Mouse (Mus musculus): Measurements from ENCODE around the gene Tmx4.
"Not testable (repeated sequence)": the region's sequence is repeated elsewhere in the genome, so short reads cannot be mapped to it uniquely, and the experiment has no call there.

Gene Tmx4

DNA sequence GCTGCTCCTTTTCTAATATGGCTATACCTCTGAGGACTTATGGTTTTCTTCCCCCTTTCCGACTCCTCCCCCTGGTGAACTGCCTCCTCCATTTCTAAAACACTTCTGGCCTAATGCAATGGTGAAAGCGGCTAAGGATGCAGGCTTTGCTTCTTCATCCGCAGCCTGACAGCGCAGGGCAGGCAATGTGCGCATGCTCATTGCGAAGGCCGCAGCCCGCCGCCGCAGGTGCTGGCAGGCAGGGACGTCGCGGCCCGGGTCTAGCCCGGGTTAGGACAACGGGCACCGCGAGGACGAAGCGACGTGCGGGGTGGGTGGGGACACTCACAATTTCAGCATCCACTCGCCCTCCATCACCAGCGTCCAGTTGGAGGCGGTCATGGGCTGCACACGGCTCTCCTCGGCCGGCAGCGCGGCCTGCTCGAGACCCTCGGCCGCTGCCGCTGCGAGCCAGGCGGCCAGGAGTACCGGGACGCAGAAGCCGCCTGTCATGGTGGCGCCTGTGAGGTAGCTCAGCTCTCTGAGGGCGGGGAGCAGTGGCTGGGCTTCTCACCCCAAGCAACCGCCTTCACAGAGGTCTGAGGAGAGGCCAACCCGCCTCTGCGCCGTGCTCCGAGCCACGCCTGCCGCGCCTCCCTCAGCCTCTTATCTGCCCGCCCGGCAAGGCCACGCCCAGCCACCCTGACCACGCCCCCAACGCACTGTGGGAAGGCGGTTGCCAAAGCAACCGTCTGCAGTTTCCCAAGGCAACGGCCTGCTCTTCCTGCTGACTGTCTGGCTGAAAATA lies at the start of gene Tmx4:
Gene Tmx4 (minus strand): TSS at position 632 of the 787 bp plus-strand sequence.
- DNase-seq (ENCODE audit: low spot score in 2 of 2) = peak; percentile 97 to 99

DNA sequence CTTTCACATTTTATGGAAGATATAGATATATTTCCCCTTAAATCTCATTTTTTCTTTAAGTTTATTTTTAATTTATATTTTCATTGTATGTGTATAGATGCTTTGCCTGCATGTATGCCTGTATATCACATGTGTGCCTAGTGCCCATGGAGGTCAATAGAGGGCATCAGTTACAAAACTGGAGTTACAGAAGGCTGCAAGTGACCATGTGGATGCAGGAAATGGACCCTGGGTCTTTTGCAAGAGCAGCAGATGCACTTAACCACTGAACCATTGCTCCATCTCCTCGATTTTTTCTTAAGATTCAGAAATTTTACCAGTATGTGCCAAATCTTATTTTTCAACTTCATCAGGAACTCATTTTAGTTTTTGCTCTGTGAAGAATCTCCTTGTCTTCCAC lies 48.2 kb upstream of the Tmx4 start:
- DNase-seq (ENCODE audit: low spot score in 2 of 2) = no peak

DNA sequence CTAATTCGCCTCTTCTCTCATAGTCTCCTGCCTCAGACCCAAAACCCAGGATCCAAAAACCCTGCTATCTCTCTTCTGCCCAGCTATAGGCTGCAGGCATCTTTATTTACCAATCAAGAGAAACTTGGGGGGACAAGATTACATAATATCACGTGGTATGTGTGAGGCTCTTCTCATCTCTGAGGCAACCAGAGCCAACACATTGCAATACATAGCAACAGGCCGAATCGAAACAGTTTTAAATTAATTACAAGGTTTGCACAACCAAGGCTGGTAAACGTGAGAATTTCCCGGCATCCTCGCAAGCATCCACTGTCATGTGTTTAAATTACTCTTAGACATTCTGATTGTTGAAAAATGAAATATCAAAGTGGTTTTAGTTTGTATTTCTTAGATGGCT lies 47.1 kb upstream of the Tmx4 start:
- no peak for DNase-seq (ENCODE audit: low spot score in 2 of 2)

DNA sequence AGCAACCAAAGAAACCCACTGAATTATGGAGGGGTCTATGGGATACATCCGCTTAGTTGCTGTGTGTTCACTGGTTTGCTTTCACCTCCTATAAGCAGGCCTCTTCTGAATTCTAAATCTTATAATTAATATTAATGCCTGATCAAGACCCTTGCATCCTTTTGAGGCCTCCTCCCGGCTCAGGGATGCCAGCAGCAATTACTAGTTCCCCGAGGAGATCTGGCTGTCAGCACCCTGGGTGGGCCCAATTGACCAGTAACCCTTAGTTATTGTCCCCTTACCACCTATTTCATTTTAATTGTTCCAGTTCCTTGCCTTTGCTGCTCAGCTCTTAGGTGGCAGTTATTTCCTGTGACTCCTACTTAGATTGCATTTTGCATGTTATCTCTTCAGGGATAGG lies 38.4 kb upstream of the Tmx4 start:
- DNase-seq (ENCODE audit: low spot score in 2 of 2) = no peak

DNA sequence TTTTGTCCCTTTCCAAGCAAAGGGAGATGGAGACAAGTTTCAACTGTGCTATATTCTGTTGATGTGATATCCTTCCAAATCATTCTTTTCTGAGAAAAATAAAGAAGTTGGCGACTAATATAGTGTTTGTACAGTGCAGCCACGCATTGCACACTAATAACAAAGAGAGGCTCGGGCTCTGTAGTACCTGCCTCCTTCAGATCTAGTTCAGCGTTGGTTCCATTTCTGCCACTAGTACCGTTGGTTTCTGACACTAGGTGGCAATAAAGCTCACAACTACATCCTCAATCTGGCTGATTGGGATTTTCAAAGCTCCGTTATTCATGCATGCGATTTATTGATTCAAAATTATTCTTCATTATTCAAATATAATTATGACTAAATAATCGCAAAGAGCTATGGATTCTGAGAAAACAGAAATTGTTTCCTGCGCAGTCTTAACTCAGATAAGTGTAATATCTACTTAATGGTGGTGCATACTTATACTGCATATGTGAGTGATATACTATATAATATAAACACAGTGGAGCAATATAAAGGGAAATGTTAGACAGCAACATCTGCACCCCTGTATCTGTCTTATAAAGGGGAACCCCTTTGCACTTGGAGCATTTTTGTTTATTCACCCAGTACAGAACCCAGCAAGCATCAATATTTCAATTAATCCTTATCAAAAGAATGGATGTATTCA lies 37.5 kb upstream of the Tmx4 start:
- peak; percentile 7 to 28 for DNase-seq (ENCODE audit: low spot score in 2 of 2)

DNA sequence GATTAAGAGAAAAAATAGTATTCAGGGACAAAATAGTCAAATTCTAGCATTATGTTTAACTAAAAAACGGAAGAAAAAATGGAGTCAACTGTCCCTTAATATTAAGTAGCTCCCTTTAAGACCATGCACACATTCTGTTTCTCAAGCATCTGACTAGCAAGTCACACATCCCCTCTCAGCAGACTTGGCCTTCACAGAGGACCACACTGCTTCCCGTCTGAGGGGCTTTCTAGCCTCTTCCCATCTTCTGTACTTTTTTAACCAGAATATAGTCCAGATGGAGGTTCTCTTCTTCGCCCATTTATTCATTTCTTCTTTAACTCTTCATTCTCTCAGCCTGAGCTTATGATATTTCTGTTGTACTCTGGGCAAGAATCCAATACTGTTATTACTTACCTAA lies 35.6 kb upstream of the Tmx4 start:
- DNase-seq (ENCODE audit: low spot score in 2 of 2) = no peak

DNA sequence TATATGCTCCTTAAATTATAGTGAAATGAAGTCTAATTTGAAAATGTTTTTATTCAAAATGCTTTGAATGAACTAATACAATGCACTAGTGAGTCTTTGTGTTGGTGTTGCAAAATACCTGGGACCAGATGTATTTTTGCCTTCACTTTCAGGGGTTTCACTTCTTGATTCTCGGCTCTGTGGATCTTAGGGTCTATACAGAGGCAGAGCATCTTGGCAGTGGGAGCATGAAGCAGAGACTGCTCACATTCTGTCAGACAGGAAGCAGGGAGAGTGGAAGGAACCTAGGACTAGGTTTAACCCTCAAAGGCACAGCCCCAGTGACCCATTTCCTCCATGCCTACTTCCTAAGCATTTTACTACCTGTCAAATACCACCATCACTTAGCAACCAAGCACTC lies 31.5 kb upstream of the Tmx4 start:
- DNase-seq (ENCODE audit: low spot score in 2 of 2) = no peak

DNA sequence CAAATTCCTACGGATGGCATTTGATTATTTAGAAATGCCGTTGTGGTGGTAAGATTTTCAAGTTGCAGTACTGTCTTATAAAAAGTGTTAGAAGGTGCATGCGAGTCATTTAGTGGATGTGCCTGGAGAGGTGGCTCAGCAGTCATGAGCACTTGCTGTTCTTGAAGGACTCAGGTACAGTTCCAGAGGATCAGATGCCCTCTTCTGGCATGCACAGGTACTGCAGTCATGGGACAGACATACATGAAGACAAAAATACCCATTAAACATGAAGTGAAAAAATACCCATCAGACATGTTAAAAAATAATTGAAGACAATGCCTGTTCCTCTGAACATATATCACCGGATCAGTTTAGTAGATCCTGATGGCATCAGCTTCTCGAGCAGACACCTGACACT lies 29.7 kb upstream of the Tmx4 start:
- DNase-seq (ENCODE audit: low spot score in 2 of 2) = peak; percentile 18 to 40

DNA sequence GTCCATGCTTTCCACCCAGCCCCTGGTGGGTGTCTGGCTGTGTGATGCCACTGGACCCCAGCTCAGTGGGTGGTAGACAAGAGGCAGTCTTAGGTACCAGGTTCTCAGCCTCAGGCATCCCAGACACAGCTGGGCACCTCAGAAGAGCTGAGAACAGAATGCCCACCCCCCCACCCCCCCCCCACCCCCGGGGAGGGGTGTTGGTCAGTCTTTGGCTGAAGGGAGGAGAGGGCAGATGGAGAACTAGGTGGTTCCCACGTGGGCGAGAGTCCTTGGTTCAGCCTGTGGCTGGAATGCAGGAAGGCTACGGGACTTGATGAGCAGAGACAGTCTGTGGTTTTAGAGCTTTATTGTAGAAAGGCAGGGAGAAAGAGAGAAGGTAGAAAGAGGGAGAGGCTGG lies 12.5 kb upstream of the Tmx4 start:
- no peak for DNase-seq (ENCODE audit: low spot score in 2 of 2)

DNA sequence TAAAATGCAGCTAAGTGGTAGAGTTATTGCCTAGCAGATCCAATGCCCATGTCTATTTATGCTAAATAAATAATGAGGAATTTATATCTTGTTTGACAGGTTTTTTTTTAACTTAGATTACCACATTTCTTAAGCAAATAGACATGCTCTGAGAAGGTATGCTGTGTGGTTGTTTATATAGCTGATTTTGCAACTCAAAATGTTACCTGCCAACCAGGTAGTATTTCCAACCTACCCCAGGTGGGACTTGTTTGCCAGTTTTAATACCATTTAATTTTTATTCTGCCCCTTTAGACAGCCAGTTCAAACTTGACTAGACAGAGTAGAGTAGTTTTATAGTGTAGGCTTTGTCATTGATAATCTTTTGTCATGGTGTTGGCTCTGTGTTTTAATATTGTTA lies 10.7 kb upstream of the Tmx4 start:
- no peak for DNase-seq (ENCODE audit: low spot score in 2 of 2)

DNA sequence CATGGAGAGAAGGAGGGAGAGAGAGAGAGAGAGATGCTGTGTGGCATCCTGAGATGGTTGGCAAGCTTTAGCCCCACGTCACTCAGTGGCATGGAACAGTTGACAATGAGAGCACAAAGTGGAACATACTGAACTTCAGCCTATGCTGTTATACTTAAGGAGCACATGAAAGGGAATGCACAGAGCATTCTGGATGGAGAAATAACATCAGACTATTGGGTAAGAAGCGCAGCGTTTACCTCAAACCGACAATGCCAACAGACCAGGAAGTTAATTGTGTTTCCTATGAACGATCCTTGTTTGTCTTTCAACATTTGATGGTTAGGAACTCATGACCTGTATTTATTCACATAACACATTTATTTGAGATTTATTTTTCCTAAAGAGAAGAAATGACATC lies 8.8 kb upstream of the Tmx4 start:
- no peak for DNase-seq (ENCODE audit: low spot score in 2 of 2)

DNA sequence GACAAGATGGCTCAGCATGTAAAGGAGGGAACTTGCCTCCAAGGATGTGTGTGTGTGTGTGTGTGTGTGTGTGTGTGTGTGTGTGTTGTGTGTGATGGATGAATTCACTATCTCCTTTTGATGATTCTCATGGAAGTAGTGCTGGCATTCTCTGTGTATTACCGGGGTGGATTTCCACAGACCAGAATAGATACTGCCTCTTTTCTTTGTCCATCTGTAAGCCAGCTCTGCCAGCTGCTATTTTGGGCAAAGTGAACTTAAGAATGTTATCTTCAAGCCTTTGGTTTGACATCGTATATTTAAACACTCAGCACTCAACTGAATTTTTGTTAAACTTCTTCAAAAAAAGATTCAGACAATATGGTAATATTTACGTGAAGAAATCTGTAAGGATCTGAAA lies 5.1 kb upstream of the Tmx4 start:
- no peak for DNase-seq (ENCODE audit: low spot score in 2 of 2)

DNA sequence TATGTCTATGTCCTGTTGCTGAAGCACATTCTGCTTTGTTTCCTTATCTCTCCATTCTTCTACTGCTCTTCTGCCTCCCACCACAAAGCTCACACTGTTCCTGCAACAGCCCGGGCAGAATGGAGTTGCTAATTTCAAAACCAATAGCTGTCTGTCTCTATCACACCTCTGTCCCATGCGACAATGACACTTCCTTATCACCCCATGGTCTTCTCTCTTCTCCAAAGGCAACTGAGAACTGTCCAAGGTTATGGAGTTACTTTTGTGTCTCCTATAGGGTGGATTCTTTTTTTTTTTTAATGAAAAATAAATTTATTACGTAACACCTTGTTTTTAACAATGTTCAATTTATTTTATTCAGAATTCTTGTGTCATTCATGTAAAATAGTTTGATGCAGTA lies 1.8 kb upstream of the Tmx4 start:
- DNase-seq (ENCODE audit: low spot score in 2 of 2) = no peak

DNA sequence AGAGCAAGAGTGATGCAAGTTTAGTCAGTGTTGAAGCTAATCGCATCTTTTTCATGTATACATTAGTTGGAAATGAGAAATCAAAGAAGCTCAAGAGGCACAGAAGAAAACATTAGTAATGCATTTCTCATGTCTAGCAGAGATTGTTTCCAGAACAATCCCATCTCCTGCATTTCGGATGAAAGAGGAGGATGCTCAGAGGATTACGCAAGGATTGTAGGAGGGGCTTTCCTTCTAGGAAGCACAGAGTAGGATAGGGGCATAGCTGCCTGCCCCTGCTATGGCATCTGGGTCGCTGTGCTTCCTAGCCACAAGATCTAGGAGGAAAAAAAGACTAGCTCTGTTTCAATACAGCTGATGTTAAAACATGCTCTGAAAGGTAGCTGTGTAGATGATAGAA lies 1.2 kb upstream of the Tmx4 start:
- DNase-seq (ENCODE audit: low spot score in 2 of 2) = no peak

DNA sequence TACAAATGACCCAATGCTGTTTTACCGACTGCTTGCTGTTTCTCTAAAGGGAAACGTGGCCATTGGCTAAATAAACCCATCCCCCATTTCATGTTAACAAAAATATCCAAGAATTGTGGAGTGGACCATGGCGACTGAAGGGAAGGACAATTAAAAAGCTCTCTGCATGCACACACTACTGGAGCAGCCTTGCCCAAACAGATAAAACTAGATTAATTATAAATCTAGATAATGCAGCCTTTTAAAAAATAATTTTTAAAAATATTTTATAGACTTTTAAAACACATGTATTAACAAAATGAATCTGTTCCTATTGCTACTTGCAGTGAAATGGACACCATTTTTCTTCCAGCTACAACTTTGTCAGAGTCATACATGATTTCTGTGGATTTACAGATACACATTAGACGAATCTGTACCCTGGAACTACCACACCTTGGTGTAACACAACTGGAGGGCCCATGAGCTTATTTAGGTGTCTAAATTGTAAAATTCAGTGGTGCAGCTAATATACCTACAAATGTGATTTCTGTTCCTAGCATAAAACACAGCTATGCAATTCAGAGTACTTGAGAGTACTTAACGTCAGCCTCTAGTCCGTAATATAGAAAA lies 462 bp upstream of the Tmx4 start:
- DNase-seq (ENCODE audit: low spot score in 2 of 2) = no peak

DNA sequence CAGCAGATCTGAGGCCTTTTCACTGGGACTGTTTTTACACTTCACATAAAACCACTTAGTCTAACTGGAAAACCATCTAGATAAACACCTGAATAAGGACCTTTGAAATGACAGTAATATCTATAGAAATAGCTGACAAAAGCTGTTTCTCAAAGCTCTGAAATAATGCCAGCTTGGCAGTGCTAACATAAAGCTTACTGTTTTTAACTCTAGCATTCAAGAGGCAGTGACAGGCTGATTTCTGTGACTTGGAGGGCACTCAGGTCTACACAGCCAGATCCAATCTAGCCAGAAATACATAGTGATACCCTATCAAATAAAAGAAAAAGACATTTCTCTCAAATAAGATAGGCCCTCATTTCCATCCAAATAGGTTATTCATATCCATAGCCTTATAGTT lies 1.6 kb downstream of the Tmx4 start:
- no peak for DNase-seq (ENCODE audit: low spot score in 2 of 2)

DNA sequence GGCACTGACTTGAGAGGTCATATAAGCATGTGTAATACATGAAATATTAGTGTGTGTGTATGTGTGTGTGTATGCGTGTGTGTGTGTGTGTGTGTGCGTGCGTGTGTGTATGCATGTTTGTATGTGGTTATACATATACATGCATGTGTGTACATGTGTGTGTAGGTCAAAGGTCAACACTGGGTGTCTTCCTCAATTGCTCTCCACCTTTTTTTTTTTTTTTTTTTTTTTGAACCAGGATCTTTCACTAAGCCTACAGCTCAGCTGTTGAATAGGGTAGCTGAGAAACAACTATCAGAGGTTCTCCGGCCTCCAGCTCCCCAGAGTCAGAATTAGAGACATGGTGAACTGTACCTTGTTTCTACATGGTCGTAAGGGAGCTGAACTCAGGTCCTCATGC lies 2.6 kb downstream of the Tmx4 start:
- DNase-seq (ENCODE audit: low spot score in 2 of 2) = no peak

DNA sequence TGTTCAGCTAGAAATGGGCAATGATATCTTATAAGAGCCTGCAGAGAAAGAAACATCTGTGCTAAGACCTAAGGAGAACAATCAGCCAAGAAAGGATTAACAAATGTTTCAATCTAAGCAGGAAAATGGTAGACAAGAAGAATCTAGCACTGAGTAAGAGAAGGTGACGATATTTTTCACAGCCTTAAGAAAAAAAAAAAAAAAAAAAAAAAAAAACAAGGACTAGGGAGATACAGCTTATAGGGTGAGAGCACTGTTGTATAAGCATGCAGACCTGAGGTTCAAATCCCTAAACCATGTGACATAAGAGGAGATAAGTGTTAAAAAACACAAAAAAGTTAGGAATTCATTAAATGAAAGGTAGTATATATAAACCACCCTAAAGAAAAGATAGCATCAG lies 3.5 kb downstream of the Tmx4 start:
- no peak for DNase-seq (ENCODE audit: low spot score in 2 of 2)

DNA sequence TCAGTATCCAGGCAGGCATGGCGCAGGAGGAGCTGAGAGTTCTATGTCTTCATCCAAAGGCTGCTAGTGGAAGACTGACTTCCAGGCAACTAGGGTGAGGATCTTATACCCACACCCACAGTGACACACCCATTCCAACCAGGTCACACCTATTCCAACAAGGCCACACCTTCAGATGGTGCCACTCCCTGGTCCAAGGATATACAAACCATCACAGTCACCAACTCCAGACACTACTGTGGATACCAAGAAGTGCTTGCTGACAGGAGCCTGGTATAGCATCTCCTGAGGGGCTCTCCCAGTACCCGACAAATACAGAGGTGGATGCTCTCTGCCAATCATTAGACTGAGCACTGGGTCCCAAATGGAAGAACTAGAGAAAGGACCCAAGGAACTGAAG lies 15.4 kb downstream of the Tmx4 start:
- DNase-seq (ENCODE audit: low spot score in 2 of 2) = not testable (repeated sequence)

DNA sequence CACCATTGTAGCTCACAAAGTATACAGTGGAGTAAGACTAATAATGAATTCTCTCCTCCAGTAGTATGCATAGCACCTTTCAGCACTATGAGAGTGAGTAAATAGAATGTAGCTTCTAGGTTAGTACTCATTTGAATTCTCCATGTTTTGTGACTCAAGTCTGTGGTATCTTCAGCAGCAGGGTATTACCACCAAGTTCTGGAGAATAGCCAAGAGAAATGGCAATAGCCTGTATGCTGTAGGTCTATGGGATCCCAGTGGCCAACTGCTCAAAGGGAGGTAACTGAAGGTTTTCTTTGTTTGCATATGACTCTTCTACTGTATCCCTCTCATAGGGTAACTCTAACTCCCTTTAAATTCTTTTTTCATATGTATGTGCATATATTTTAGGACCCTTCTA lies 39.0 kb downstream of the Tmx4 start:
- no peak for DNase-seq (ENCODE audit: low spot score in 2 of 2)

DNA sequence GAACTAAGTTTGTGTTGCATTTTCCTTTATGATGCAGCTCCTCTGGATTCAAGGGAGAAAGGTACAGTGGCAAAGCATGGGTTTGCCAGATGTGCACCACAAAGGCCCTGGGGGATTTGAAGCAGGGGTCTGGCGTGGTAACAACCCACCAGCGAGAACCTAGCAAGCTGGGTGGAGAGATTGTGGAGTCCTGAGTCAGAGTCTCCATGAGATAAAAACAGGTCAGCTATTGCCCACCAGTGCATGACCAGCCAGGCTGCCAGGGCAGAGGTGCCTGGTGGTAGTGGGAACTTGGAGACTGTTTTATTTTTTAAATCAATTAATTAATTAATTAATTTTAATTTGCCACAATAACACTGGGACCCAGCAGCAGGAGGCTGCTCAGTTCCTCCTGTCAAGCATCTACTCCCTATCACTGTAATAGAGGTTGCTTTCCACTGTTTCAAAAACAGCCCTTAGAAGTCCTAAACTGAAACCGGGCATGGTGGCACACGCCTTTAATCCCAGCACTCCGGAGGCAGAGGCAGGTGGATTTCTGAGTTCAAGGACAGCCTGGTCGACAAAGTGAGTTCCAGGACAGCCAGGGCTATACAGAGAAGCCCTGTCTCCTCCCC lies 52.8 kb downstream of the Tmx4 start:
- DNase-seq (ENCODE audit: low spot score in 2 of 2) = no peak

DNA sequence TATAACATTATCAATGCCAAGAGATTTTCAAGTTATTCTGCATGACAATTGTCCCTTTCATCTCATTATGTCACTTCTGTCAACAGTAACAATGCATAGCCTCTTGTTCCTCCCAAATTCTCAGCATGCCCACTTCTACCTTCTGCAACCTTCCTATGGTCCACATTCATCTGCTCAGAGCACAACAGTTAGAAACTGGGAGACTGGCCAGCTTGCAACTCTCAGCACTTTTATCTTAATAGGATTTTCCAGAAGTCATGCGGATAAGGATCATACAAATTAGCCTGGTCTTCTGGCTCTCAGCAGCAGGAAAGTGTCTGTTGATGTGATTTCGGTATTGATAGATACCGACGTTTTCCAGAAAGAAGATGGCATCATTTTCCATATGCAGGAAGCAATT lies 58.7 kb downstream of the Tmx4 start:
- no peak for DNase-seq (ENCODE audit: low spot score in 2 of 2)

DNA sequence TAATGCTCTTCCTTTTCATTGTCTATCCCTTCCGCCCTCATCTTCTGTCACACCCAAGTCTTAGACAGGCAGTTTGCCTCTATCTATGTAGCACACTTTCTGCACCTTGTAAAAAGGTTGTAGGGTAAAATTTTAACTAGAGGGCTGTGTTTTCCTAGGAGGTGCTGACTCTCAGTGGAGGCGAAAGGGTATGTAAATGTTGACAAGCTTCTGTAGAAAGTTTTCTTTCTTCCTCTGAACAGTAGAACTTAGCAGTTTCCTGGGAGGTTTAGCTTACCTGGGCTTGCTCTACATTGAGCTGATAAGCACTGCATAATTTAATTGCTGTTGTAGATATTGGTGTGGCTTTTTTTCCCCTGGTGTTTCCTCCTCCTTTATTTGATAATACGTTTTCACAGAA lies 84.5 kb downstream of the Tmx4 start:
- DNase-seq (ENCODE audit: low spot score in 2 of 2) = no peak
